Mouse (Mus musculus): ENCODE measurements around the gene Srbd1. TPM values are rescaled to one million over a fixed set of nuclear protein-coding genes. Genes with fewer than 3 reads are reported as not detected.
A peak's percentile ranks its signal among the peaks of the same experiment; 100 is the strongest.

The Srbd1 gene
- polyA plus RNA-seq, 1 experiment from 2014 or later, result 22.8 TPM

DNA sequence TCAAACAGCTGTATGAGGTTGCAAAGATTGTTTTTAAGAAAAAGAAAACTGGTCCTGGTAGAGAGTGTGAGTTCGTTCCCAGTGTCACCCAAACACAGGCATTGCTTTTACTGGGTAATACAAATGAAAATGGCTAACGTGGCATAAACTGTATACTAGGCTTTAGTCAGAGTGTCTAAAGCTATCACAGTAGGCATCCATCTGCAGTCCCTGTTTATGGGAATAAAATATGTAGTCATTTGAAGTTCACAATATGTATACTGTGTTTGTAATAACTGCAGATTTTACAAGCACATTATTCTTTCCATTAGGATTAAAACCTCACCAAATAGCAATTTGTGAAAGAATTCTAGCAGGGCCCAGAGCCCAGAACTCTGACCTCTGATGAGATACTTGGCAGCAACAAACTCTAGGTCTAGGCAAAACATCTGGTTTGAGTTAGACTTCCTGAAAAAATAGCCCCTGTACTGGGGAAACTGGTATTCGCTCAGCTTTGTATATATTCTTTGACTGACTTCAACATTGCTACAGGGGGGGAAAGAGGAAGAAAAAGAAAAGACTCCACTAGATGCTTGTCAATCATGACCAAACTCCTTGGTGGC lies 112.8 kb downstream of the Srbd1 start:
- ATAC-seq (ENCODE audit: insufficient number of reproducible peaks, insufficient read depth, low FRiP score, low TSS enrichment, low read depth), result peak; percentile 34; the same call in 1 of the 2 replicates
- no peaks in the 10 kb centered on the region for H3K27me3 ChIP-seq
- no peak overlapping the region for H3K9ac ChIP-seq
- H3K4me2 ChIP-seq, result 0 out of 2 replicates have a peak overlapping the region, but pooled peaks have one; percentile 9
- H3K4me1 ChIP-seq, result peaks cover 39% of the 10 kb centered on the region
- no peak overlapping the region for H3K4me3 ChIP-seq
- peak overlapping the region; percentile 81 for H3K27ac ChIP-seq
- no peaks in the 10 kb centered on the region for H3K36me3 ChIP-seq
- no peaks in the 10 kb centered on the region for H3K9me3 ChIP-seq
- 43% methylated on average over 3 of the region's 3 CpGs for WGBS

DNA sequence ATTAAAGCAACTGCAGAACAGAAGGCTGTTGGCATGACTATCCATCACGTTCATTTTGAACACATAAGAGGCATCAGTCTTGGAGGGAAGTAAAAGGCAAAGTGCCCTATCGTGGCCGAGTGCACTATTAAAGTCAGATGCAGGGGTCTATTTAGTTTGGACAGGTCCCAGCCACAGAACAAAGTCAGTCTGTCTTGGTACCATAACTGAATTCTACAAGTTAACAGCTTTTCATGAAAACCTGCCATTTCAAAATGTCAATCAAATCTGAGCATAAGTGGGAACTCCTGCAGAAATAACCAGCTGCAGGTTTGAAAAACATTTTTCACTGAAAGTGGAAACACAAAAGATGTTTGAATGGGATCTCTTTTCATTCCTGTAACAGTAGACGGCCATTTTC lies 115.0 kb downstream of the Srbd1 start:
- H3K4me1 ChIP-seq, result peaks cover 29% of the 10 kb centered on the region
- H3K4me2 ChIP-seq, result no peak overlapping the region
- no peaks in the 10 kb centered on the region for H3K27me3 ChIP-seq
- no peaks in the 10 kb centered on the region for H3K36me3 ChIP-seq
- ATAC-seq (ENCODE audit: insufficient number of reproducible peaks, insufficient read depth, low FRiP score, low TSS enrichment, low read depth), result no peak
- no peak overlapping the region for H3K4me3 ChIP-seq
- no peak overlapping the region for H3K27ac ChIP-seq
- 21% methylated on average over 4 of the region's 4 CpGs for WGBS
- no peaks in the 10 kb centered on the region for H3K9me3 ChIP-seq
- no peak overlapping the region for H3K9ac ChIP-seq

DNA sequence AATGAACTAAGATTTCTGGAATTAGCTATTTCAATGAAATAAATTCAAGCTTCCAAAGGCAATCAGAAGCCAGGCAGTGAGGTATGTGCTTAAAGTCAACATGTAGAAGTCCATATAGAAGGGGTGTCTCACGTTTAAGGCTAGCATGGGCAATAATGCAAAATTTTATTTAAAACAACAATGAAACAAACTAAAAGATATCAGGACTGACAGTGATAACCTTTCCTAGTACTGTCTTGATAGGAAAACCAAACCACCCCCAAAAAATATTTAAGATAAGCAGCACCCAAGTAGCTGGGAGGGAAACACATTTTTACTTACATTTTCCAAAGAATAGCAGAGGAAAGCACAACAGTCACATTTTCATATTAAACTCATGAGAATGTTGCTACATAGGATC lies 115.8 kb downstream of the Srbd1 start:
- ATAC-seq (ENCODE audit: insufficient number of reproducible peaks, insufficient read depth, low FRiP score, low TSS enrichment, low read depth), result no peak

DNA sequence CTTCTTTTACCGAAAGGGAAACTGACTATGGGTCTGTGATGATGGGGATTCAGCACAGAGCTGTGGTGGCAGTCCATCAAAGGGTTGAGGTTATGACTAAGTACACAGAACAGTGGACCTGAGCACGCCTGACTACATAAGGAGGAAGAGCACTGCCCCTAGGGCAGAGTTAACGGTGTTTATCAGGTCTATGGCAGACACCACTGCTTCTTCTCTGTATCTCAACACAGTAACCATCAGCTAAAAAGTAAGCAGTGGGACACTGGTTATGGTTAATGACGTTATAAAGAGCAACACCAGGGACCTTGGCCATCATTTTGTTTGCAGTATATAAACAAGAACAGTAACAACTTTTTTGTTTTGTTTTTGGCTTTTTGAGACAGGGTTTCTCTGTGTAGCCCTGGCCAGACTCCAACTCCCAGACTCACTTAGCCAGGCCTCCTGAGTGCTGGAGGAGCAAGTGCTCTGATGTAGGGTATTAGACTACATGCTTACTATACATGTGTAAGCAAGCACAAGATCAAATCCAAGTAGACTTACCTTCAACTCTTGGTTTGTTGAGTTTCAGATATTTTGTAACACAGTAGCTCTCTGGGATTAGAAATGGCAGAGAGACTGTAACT lies 117.3 kb downstream of the Srbd1 start:
- Histone ChIP-seq H3K9me3 (no peaks in the 10 kb centered on the region), H3K27ac (no peak overlapping the region), H3K9ac (no peak overlapping the region), H3K36me3 (no peaks in the 10 kb centered on the region), H3K4me1 (peaks cover 17% of the 10 kb centered on the region), H3K4me2 (no peak overlapping the region), H3K27me3 (no peaks in the 10 kb centered on the region), H3K4me3 (no peak overlapping the region)
- 85% methylated on average over 4 of the region's 4 CpGs for WGBS
- no peak for ATAC-seq (ENCODE audit: insufficient number of reproducible peaks, insufficient read depth, low FRiP score, low TSS enrichment, low read depth)

More for the DNA sequence above, 115.8 kb downstream of the Srbd1 start:
- 83% methylated on average over 1 of the region's 1 CpGs for WGBS
- Histone ChIP-seq H3K4me3 (no peak overlapping the region), H3K36me3 (no peaks in the 10 kb centered on the region), H3K27ac (0 out of 2 replicates have a peak overlapping the region, but pooled peaks have one; percentile 22), H3K4me1 (peaks cover 23% of the 10 kb centered on the region), H3K27me3 (no peaks in the 10 kb centered on the region), H3K9me3 (no peaks in the 10 kb centered on the region), H3K9ac (no peak overlapping the region), H3K4me2 (no peak overlapping the region)

DNA sequence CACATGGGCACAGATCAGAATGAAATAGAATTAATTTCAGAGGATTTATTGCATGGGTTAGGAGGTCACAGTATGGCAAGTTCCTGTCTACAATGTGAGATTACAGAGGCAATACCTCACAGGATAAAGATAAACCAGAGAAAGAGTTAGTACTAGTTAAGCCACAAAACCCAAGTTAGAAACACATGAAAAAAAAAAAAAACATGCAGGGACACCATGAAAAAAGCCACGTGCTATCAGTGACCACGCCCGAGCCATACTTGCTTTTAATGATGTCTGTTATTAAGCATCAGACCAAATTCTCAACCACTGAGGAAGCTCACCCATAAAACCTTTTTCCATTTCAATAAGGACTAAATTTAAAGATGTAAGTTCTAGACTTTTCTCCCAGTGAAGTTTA lies 120.4 kb downstream of the Srbd1 start:
- Histone ChIP-seq H3K9me3 (no peaks in the 10 kb centered on the region), H3K27ac (no peak overlapping the region), H3K4me1 (no peaks in the 10 kb centered on the region), H3K36me3 (no peaks in the 10 kb centered on the region), H3K9ac (no peak overlapping the region), H3K27me3 (no peaks in the 10 kb centered on the region), H3K4me2 (no peak overlapping the region), H3K4me3 (no peak overlapping the region)
- WGBS, result 90% methylated on average over 3 of the region's 3 CpGs
- no peak for ATAC-seq (ENCODE audit: insufficient number of reproducible peaks, insufficient read depth, low FRiP score, low TSS enrichment, low read depth)

DNA sequence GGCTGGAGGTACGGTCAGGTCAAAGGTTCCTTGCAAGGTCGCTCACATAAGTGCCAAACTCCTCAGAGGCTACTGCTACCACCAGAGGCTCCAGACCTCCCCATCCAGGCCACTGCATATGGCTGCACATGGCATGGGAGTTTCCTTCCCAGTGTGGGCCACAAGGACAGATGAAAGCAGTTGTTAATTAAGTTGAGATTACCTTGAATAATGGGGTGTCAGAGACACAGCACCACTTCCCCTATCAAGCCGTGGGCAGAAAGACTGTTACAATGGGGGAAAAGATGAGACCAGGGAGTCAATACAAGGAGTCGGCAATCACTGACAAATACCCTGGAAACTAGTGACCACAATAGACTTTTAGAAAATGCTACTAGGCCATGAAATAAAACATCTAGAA lies 122.6 kb downstream of the Srbd1 start:
- H3K27ac ChIP-seq, result no peak overlapping the region
- H3K4me2 ChIP-seq, result no peak overlapping the region
- 74% methylated on average over 4 of the region's 4 CpGs for WGBS
- H3K4me1 ChIP-seq, result no peaks in the 10 kb centered on the region
- ATAC-seq (ENCODE audit: insufficient number of reproducible peaks, insufficient read depth, low FRiP score, low TSS enrichment, low read depth), result no peak
- H3K9me3 ChIP-seq, result 0 out of 2 replicates have a peak, but pooled peaks cover 6% of the 10 kb centered on the region
- H3K27me3 ChIP-seq, result no peaks in the 10 kb centered on the region
- H3K36me3 ChIP-seq, result no peaks in the 10 kb centered on the region
- H3K9ac ChIP-seq, result no peak overlapping the region
- no peak overlapping the region for H3K4me3 ChIP-seq

DNA sequence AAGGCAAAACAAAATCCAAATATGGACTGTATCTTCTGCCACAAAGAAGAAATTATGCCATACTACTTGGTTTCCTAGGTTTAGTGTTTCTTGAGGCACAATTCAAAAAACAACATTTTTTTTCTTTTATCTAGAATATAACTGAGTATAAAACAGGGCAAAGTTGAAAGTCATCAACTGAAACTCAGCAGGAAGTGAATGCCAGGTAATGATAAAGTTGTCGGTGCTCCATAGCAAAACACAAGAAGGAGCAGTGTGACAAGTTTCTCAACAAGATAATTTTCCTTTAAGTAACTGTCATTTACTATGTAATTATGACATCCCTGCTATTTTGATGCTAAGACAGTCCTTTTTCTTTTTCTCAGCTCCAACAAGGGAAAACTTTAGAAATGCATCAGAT lies 123.2 kb downstream of the Srbd1 start:
- H3K4me2 ChIP-seq, result no peak overlapping the region
- no peak overlapping the region for H3K9ac ChIP-seq
- H3K27me3 ChIP-seq, result no peaks in the 10 kb centered on the region
- no peaks in the 10 kb centered on the region for H3K4me1 ChIP-seq
- H3K9me3 ChIP-seq, result 0 out of 2 replicates have a peak, but pooled peaks cover 6% of the 10 kb centered on the region
- H3K36me3 ChIP-seq, result no peaks in the 10 kb centered on the region
- no peak for ATAC-seq (ENCODE audit: insufficient number of reproducible peaks, insufficient read depth, low FRiP score, low TSS enrichment, low read depth)
- 71% methylated on average over 1 of the region's 1 CpGs for WGBS
- no peak overlapping the region for H3K4me3 ChIP-seq
- H3K27ac ChIP-seq, result no peak overlapping the region

DNA sequence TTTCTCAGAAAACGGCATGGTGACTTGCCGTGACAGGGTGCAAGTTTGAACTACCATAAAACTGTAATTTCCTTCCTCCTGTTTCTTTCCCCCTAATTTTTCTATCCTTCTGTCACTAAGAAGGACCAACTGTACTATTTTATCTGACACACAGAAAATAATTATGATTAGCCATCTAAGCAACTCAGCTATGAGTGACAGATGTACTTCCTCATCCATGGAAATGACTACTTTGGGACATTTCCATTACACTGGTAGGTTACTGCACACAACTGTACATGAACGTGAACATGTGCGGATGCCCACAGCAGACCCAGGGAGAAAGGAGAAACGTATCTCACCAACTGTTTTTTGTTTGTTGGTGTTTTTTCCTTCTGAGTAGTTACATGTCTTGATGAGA lies 123.7 kb downstream of the Srbd1 start:
- 84% methylated on average over 5 of the region's 5 CpGs for WGBS
- H3K27me3 ChIP-seq, result no peaks in the 10 kb centered on the region
- H3K4me3 ChIP-seq, result no peak overlapping the region
- H3K4me1 ChIP-seq, result no peaks in the 10 kb centered on the region
- no peak overlapping the region for H3K9ac ChIP-seq
- H3K27ac ChIP-seq, result no peak overlapping the region
- H3K4me2 ChIP-seq, result no peak overlapping the region
- no peaks in the 10 kb centered on the region for H3K36me3 ChIP-seq
- no peak for ATAC-seq (ENCODE audit: insufficient number of reproducible peaks, insufficient read depth, low FRiP score, low TSS enrichment, low read depth)
- 0 out of 2 replicates have a peak, but pooled peaks cover 6% of the 10 kb centered on the region for H3K9me3 ChIP-seq

DNA sequence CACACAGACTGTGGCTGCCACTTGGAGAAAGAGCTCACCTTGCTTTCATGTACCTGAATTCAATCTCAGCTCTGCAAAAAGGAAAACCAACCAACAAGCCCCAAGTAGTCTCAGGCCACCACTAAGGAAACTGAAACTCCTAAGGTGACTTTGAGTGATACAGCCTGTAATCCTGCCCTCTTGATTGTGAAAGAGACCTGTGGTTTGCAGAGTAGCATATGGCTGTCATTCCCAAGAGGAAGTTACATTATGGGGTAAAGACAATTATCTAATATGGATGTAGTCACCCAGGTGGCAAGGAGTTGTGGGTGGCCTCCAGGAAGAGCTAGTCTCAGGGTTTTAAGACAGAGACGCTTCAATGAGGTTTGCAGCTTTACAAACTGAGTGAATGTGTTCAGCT lies 125.2 kb downstream of the Srbd1 start:
- 79% methylated on average over 1 of the region's 1 CpGs for WGBS
- Histone ChIP-seq H3K27ac (no peak overlapping the region), H3K4me3 (no peak overlapping the region), H3K36me3 (no peaks in the 10 kb centered on the region), H3K9ac (no peak overlapping the region), H3K9me3 (0 out of 2 replicates have a peak, but pooled peaks cover 6% of the 10 kb centered on the region), H3K4me1 (peaks cover 7% of the 10 kb centered on the region), H3K4me2 (no peak overlapping the region), H3K27me3 (no peaks in the 10 kb centered on the region)
- ATAC-seq (ENCODE audit: insufficient number of reproducible peaks, insufficient read depth, low FRiP score, low TSS enrichment, low read depth), result no peak

DNA sequence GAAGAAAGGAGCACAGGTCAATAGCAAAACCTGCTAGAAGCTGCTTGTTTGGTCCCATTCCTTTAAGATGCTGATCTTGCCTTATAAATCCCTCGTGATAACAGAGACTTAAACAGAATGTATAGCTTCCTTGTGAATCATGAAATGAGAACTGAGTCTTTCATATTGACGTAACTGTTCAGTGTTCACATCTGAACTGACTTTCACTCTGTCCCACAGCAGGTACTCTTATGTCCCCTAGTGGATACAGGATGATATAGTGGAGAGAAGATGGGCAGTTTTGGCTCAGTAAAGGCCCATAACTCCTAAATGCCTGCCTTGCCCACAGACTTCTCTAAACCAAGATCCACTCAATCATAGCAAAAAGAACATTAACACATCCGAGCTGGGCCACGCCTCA lies 130.7 kb downstream of the Srbd1 start:
- WGBS, result 71% methylated on average over 4 of the region's 4 CpGs
- H3K4me3 ChIP-seq, result no peak overlapping the region
- H3K27ac ChIP-seq, result no peak overlapping the region
- H3K9ac ChIP-seq, result no peak overlapping the region
- no peak for ATAC-seq (ENCODE audit: insufficient number of reproducible peaks, insufficient read depth, low FRiP score, low TSS enrichment, low read depth)
- no peak overlapping the region for H3K4me2 ChIP-seq
- no peaks in the 10 kb centered on the region for H3K27me3 ChIP-seq
- H3K4me1 ChIP-seq, result peaks cover 7% of the 10 kb centered on the region
- H3K9me3 ChIP-seq, result 0 out of 2 replicates have a peak, but pooled peaks cover 11% of the 10 kb centered on the region
- H3K36me3 ChIP-seq, result no peaks in the 10 kb centered on the region

DNA sequence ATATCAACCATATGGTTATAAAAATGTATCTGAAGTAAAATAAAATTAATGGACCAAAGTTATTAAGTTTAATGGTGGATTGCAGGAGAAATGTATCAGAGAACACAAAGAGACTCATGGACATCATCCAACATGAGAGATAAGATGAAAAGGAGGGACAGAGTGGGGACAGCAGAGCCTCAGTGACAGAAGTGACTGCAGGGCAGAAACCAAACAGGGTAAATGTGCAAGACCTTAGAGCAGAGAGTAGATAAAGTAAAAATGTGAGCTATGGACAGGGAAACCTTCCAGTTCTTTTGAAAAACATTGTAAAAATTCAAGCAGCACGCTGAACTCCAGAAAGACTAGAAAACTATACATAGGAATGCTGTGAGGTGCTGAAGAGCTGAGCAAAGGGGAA lies 132.4 kb downstream of the Srbd1 start:
- Histone ChIP-seq H3K9me3 (0 out of 2 replicates have a peak, but pooled peaks cover 5% of the 10 kb centered on the region), H3K36me3 (no peaks in the 10 kb centered on the region), H3K27me3 (no peaks in the 10 kb centered on the region), H3K27ac (no peak overlapping the region), H3K4me2 (no peak overlapping the region), H3K4me1 (peaks cover 16% of the 10 kb centered on the region), H3K9ac (no peak overlapping the region), H3K4me3 (no peak overlapping the region)
- no peak for ATAC-seq (ENCODE audit: insufficient number of reproducible peaks, insufficient read depth, low FRiP score, low TSS enrichment, low read depth)
- 74% methylated on average over 1 of the region's 1 CpGs for WGBS

DNA sequence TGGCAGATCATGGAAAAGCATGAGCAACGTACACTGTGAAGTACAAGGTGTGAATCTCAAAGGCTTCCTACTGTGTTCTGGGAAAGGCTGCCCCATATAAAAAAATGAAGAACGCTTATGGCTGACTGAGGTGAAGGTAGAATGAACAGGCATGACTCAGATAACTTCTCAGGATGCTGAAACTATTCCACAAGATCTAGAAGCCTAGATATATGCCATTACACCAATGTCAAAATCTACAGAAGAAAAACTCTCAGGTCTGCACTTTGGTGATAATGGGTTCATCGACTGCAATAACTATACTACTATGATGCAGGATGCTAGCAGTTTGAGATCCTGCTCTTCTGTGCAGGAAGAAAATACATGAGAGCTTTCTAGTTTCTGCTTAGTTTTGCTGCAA lies 133.1 kb downstream of the Srbd1 start:
- H3K36me3 ChIP-seq, result no peaks in the 10 kb centered on the region
- no peak for ATAC-seq (ENCODE audit: insufficient number of reproducible peaks, insufficient read depth, low FRiP score, low TSS enrichment, low read depth)
- H3K27ac ChIP-seq, result no peak overlapping the region
- no peak overlapping the region for H3K4me2 ChIP-seq
- WGBS, result 94% methylated on average over 3 of the region's 3 CpGs
- no peak overlapping the region for H3K9ac ChIP-seq
- H3K4me1 ChIP-seq, result peaks cover 16% of the 10 kb centered on the region
- no peak overlapping the region for H3K4me3 ChIP-seq
- H3K9me3 ChIP-seq, result 0 out of 2 replicates have a peak, but pooled peaks cover 5% of the 10 kb centered on the region
- no peaks in the 10 kb centered on the region for H3K27me3 ChIP-seq

All from embryonic facial prominence, embryonic 13.5 days (tissue).